Mouse (Mus musculus) common myeloid progenitor, adult 5-6 weeks (primary cell): ENCODE results near the gene Flnb. TPM values are rescaled to one million over a fixed set of nuclear protein-coding genes. Genes with fewer than 3 reads are reported as not detected.

Experiments
- ATAC-seq: replicated peaks from 2 replicates; pipeline ENCODE4 v1.8.0; 2016; ENCODE audit warnings: low read depth, mild to moderate bottlenecking, moderate TSS enrichment, inconsistent platforms; ENCODE audit not compliant: poor library complexity, severe bottlenecking
- total RNA-seq: library from RNA; stranded (forward); fragments of 200-1000, 187-1606 nt; gene quantifications from 2 replicates; pipeline ENCODE4 v1.2.3, GENCODE M21; 2017

The Flnb gene
- total RNA-seq: 14.3 and 16.9 TPM in 2 replicates

GRCm38 (mm10) chr14:7817770-7818462 is at the start of gene Flnb:
Flnb (plus strand) TSS chr14:7817957.
- ATAC-seq: peak; percentile 93

- ATAC-seq: peak; percentile 98
These were observed 43.9 kb upstream of the Flnb start for GRCm38 (mm10) chr14:7773714-7774389.

- peak; percentile 66 for ATAC-seq
These were observed 31.7 kb upstream of the Flnb start for GRCm38 (mm10) chr14:7786073-7786472.

DNA sequence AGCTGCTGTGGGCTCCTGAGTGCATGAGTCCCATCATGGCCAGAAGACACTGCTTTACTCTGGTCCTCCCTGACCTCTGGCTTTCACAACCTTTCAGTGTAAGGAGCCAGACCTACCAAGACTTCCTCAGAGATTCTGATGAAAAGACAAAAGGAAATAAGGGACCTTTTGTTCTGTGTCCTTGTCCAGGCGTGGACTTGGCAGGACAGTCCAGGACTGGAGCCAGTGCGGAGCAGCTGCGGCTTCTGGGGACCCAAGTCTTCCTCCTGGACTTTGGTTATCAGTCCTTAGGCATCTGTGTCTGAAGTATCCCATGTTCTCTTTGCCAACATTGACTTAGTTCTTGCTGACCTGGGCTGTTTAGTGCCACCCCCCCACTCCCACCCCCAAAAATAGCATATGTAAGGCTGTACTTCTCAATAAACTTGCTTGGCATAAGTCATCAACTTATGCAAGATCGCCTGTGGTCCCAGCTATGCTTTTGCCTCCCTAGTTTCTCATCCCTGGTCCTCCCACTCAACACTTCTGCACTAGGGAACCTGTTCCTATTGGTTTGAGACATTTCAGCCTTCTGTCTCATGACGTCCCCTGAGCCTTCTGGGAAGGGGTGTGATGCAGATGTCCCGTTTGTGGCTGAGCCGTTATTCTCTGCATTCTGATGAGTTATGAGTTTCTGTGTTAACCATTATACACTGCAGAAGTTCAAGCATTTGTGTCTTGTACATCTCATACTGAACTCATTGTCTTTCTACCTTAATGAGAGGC is 28.3 kb upstream of the Flnb start:
- ATAC-seq: no peak

- no peak for ATAC-seq
These were observed 26.7 kb upstream of the Flnb start for GRCm38 (mm10) chr14:7791061-7791531.

DNA sequence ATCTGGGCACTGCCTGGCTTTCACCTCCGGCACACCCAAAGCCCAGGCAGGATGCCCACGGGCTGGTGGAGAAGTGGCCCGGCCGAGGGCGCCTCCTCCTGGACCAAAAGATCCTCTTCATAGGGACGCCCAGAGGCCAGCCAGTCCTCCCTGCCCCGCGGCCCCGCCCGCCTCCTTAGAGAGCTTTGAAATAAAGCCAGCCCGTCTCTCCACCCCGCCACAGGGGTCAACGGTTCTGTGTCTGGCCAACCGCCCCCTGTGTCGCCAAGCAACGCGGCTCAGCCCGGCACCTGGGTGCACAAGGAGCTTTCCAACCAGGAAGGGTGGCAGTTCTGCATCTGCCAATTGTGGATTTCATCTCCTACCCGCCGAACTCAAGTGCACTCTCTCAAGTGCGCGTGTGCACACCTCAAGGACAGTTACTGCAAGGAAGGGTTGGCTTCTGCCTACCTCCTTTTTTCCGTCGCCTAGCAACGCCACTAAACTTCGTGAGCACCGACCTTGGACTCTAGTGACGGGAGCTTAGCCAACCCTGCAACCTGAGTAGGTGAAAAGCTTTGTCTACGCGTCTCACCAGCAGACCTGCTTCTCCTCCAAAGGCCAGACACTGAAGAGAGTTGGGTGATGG is 26.1 kb upstream of the Flnb start, which contains the start of gene Gm26661:
Gene Gm26661 (plus strand): TSS at position 56 of the 628 bp plus-strand sequence.
- peak; percentile 91 for ATAC-seq

- no peak for ATAC-seq
These were observed 21.8 kb upstream of the Flnb start for GRCm38 (mm10) chr14:7795961-7796360.

- ATAC-seq: no peak
These were observed 17.1 kb upstream of the Flnb start for GRCm38 (mm10) chr14:7800611-7801010.

GRCm38 (mm10) chr14:7801831-7802230 is 15.9 kb upstream of the Flnb start:
- ATAC-seq: peak; percentile 65; the same call in 1 of the 2 replicates

GRCm38 (mm10) chr14:7803874-7804557 is 13.7 kb upstream of the Flnb start:
- ATAC-seq: peak; percentile 82

DNA sequence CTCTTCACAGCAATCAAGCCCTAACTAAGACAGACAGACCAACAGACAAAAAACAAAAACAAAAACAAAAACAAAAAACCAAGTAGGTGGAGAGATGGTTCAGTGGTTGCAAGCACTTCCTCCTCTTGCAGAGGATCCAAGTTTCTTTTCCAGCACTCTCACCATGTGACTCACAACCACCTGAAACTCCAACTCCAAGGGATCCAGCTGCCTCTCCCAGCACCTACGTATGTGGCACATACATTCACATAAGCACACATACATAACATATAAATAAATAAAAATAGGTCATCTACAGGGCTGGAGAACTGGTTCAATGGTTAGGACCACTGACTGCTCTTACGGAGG is 13.2 kb upstream of the Flnb start:
- ATAC-seq: peak; percentile 38; the same call in 1 of the 2 replicates

DNA sequence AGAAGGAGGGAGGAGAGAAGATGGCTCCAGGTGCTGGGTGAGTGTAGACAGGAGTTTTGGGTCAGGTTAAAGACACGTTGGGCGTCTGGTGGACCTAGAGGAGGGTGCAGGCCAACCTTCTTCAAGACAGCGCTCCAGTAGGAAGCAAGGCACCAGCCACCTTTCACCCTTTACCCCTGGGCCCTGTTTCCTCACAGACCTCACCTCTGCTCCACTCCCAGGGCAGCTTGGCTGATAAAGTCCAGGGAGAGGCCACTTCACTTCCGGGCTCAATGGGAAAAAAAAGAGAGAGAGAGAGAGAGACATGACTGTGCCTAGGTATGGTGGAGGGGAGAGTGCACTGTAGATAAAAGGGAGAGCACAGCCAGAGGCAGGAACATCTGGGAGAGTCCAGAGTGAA is 10.0 kb upstream of the Flnb start:
- ATAC-seq: no peak

DNA sequence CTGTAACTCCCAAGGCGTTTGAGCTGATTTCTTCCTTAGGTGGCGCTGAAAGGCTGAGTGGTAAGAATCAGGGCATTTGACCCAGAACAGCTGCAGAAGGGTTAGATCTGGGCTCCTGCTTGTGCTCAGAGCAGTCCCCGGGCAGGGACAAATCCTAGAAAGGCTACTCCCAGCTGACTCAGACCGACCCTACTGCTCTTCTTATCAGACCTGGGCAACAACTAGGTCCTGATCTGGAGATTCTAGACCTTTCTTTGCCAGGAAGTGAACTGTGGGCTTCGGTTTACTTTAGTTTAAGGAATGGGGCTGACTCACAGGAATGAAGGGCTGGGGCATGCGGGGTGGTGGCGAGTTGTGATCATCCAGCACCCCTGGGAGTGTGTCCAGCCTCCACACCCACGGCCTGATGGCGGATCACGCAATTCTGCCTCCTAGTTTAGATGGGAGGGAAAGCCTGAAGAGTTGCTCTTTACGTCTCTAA is 9.2 kb upstream of the Flnb start:
- ATAC-seq: no peak

DNA sequence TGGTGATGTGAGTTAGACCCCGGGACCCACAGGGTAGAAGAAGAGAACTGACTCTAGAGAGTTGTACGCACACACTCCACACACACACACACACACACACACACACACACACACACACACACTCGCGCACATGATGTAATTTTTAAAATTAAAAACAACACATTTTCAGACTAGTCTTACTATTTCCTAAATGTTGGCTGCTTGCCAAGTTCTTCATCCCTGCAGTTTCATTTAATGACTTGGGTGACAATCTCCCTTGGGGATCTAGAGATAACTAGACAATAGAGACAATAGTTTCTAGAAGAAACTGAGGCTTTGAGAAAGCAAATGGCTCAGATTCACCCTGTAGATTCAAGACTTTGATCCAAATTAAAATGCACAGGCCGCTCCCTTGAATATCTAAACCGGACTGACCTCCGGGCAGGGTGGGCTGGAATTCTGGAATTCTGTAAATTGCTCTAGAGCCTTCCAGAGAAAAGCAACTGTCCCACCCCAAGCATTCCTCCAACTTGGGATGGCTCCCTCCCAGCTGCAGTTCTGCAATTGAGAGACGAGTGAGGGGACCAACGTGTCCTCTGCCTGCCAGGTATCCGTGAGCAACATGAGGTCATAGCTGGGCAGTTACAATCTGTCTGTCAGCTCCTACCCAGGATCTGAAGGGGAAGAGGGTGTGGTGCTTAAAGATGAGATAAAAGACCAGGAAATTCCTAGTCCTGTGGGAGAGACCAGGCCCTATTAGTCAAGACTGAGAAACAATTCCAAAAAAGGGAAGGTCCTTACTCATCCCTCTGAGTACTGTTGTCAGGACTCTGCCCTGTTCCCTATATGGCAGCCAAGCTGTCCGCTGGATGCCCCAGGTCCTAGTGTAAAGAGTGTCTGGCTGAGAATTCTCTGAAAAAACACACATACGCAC is 8.5 kb upstream of the Flnb start:
- no peak for ATAC-seq

DNA sequence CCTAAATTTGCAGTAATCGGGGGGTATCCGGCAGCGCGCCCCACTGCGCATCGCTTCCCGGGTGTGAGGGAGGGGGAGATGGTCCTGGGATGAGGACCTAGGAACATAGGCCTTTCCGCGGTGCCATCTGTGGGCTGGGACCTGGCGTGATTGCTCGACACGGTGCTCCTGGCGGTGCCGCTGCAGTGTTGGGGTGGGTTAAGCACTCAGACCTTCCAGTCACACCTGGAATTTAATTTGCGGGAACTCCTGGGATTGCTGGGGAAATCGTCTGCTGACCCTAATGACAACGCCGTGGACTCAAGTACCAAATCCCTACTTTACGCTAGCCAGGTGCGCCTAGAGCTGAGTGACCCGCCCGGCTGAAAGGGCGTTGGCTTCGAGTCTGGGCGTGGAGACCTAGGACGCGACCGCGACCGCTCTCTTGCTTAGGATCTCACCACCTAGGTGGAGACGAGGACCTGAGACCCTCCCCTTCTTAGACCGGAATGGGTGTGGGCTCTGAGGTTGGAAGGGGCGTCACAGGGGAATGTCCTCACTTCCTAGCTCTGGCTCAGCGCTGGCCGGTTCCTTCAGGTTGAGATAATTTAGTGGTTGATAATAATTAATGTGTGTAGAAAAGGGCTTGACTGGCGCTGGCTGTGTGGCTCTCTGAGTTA is 835 bp downstream of the Flnb start:
- peak; percentile 56 for ATAC-seq

DNA sequence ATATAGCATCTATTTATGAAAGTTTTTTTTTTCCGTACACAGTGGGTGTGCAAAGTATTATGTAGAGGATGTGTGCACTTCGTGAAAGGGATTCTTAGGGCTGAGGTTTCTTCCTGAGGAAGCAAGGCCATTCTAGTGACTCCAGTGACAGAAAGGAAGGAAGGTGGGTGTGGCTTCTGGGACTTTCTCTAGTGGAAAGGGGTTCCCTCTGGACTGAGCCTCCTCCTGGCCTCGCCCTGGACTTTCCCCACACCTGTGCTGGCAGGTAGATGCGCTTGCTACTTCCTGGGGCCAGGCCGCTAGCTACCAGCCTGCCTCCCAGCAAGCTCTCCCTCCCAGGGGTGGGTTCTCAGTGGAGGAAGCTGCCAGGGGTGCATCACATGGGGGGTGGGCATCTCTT is 1.7 kb downstream of the Flnb start:
- ATAC-seq: peak; percentile 9; the same call in 1 of the 2 replicates

DNA sequence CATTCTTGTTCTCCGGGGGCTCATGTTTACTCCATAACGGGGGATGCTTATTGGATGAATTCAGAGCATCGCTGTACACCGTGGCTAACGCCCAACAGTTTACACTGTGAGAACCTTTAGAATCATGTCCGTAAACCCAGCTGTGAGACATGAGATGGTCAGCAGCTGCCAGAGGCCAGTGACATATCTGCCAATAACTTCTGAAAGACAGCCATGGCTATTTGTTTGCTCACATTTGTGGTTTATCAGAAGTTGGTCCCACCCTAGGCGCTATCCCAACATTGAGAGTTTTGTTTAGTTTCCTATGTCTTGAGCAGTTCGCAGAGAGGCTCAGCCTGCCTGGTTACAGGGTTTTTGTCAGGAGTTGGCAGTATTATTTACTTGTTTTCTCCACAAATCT is 3.6 kb downstream of the Flnb start:
- ATAC-seq: no peak

DNA sequence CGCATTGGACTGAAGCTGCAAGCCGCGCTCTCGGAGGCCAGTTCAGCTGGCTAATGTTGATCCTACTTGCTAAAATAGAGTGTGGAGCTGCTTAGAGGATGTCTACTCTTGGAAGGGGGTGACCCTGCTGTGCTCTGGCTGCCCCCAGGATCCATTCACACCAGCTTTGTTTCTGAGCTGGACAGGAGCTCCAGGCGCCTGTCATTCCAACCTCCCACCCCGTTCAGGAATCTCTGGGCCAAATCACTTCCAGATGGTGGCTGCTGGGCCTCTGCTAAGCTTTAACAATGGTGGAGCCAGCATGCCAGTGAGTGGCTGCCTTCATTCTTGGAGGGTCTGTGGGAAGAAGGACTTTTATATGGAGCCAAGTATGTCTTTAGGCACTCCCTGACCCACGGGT is 4.9 kb downstream of the Flnb start:
- no peak for ATAC-seq
